Mouse (Mus musculus): ENCODE measurements around the gene Calca.

GRCm38 (mm10) chr7:114635569-114636101, 522 bp downstream of the Calca start:
- TF ChIP-seq GATA1 (IDR thresholded peaks at IDR 0.05; ENCODE audit: borderline replicate concordance, low read length) (no peak), FLI1 (IDR thresholded peaks at IDR 0.05; ENCODE audit: low read length) (no peak)
